Comparison of ENCODE assay signal across 15 mouse cellular contexts in the genomic region with DNA sequence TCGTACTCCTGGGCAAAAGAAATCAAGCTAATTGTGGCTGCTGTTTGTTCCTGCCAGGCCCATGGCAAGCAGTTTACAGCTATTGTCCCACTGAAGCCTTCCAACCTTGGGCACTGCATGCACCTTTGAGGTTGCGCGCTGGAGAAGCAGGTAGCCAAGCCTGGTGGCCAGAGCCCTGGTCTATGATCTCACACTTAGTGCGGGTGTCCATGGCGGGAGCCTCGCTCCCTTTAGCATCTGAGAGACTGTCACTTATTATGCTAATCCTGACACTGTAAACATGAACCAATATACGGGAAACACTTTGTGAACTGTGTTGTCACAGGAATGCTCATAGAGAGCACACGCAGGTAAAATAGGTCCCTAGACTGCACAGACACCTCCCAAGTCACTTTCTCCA.
"Had no signal": no experiment of that assay in that cellular context is flagged by ENCODE, and none has a peak within 500 bp of the region (broad histone marks: within the 10 kb centered on the region; RNA-seq: fewer than 3 reads in every experiment).

No protein-coding gene starts in this region.

- DNase-seq: lung, adult 18-20 months; lung, embryonic 14.5 days; lung, postnatal 10 days; midbrain, embryonic 14.5 days; retina, postnatal 1 day; right cerebral cortex, adult 18-20 months; spleen, adult 18-20 months; thymus, adult 18-20 months; thymus, postnatal 36 days had no signal

- H3K27ac ChIP-seq: liver, embryonic 14.5 days; midbrain, embryonic 10.5 days; midbrain, embryonic 12.5 days; neural tube, embryonic 13.5 days; neural tube, embryonic 15.5 days had no signal

- H3K4me3 ChIP-seq: midbrain, embryonic 10.5 days; midbrain, embryonic 12.5 days; myocyte; neural tube, embryonic 13.5 days; neural tube, embryonic 15.5 days had no signal

- H3K27me3 ChIP-seq: neural tube, embryonic 15.5 days had no signal

- H3K36me3 ChIP-seq: midbrain, embryonic 10.5 days; midbrain, embryonic 12.5 days; neural tube, embryonic 13.5 days; neural tube, embryonic 15.5 days had no signal
